Mouse (Mus musculus): ENCODE measurements around the gene Vps52.

- TF ChIP-seq POLR2A (IDR thresholded peaks at IDR 0.05; ENCODE audit: low read depth, low read length) (peak; percentile 100), CTCF (IDR thresholded peaks at IDR 0.05; ENCODE audit: extremely low read depth, insufficient read depth, insufficient read length, insufficient replicate concordance) (no peak)
Measured at GRCm38 (mm10) chr17:34000150-34000537, 44.5 kb downstream of the Vps52 start, which contains the start of gene H2-K1.

All from spleen, adult 2 months (tissue).